Mouse (Mus musculus): ENCODE results near the gene Sh3d19.

GRCm38 (mm10) chr3:86143343-86143742, 172.4 kb downstream of the Sh3d19 start:
- TF ChIP-seq USF1 (IDR thresholded peaks at IDR 0.05; ENCODE audit: low read depth, low read length) (no peak), POLR2A (IDR thresholded peaks at IDR 0.05; ENCODE audit: low read depth, low read length) (no peak), EP300 (IDR thresholded peaks at IDR 0.05; ENCODE audit: low read length) (no peak), CTCF (conservative IDR thresholded peaks at IDR 0.05 in 1 of 2, IDR thresholded peaks at IDR 0.05 in 1 of 2; ENCODE audit: low read depth in 2 of 2, low read length in 2 of 2) (no peak), ETS1 (conservative IDR thresholded peaks at IDR 0.05; ENCODE audit: low read depth, low read length) (no peak), BHLHE40 (IDR thresholded peaks at IDR 0.05; ENCODE audit: low read depth, low read length) (no peak), JUND (conservative IDR thresholded peaks at IDR 0.05; ENCODE audit: low read depth, low read length) (no peak), ZMIZ1 (IDR thresholded peaks at IDR 0.05; ENCODE audit: low read depth, low read length) (no peak), SMC3 (IDR thresholded peaks at IDR 0.05; ENCODE audit: low read depth, low read length) (no peak), E2F4 (IDR thresholded peaks at IDR 0.05; ENCODE audit: insufficient replicate concordance, low read depth, low read length) (no peak), MXI1 (IDR thresholded peaks at IDR 0.05; ENCODE audit: low read depth, low read length) (no peak), CHD2 (IDR thresholded peaks at IDR 0.05; ENCODE audit: low read length) (no peak; the same call in 1 of the 2 replicates)
